Comparison of ENCODE assay signal across 10 mouse cellular contexts in the genomic region with DNA sequence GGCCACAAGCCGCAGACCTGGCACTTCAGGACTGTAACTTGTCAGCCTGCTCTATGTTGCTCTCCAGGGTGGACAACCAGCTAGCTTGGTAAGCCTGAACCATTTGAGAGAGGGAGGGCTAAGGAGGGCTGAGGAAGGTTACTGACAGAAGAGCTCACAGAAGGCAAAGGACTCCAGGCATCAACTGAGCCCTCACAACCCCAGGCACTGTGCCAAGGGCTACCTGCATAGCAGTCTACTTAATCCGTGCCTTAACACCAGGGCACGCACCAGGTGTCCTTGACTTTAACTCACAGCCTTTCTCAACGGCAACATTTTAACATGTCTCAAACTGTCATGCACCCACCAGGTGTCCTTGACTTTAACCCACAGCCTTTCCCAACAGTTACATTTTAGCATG. TPM values are rescaled to one million over a fixed set of nuclear protein-coding genes. Genes with fewer than 3 reads are reported as not detected.
"Had no signal": no experiment of that assay in that cellular context is flagged by ENCODE, and none has a peak within 500 bp of the region (broad histone marks: within the 10 kb centered on the region; RNA-seq: fewer than 3 reads in every experiment).

No protein-coding gene starts in this region.

- DNase-seq: kidney, postnatal 10 days; kidney, postnatal 4 days; left cerebral cortex, postnatal 4 days; lung, adult 2 months; lung, postnatal 36 days; right cerebral cortex, adult 18-20 months; right cerebral cortex, postnatal 25 days; thymus, adult 2 months; thymus, postnatal 25 days had no signal

RNA-seq across cellular contexts. Expression of gene Kcnk12, which starts 37.5 kb away (rescaled TPM):
- total RNA-seq: liver, adult 2 months had no signal
